Mouse (Mus musculus): ENCODE results near the gene Sgo2b. TPM values are rescaled to one million over a fixed set of nuclear protein-coding genes. Genes with fewer than 3 reads are reported as not detected.

Sgo2b gene
- total RNA-seq, 1 experiment = 2.5 TPM

DNA sequence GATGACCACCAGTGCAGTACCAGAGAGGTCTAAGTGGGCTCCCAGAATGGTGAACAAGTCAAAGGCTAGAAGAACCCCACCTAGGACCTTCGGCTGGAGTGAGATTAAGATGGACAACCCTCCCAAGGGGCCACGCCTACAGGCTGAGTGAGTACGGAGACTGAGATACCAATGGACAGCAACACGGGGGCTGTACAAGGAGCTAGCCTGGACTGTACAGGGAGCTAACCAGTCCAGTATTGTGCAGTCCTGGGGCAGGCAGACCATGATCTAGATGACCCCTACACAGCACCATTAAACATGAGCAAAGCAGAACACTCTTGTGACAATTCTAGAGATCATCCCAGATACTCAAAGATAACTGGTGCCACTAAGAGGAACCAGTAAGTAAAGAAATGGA lies 73.7 kb downstream of the Sgo2b start:
- DNase-seq (ENCODE audit: low read depth, low spot score) = no peak
- Histone ChIP-seq H3K4me3 (ENCODE audit: insufficient read depth in 1 of 2, low read depth in 1 of 2, low read length in 2 of 2, poor library complexity in 1 of 2, severe bottlenecking in 1 of 2) (no peak overlapping the region), H3K4me1 (ENCODE audit: control insufficient read depth in 2 of 2, insufficient read depth in 2 of 2, low read length in 2 of 2, poor library complexity in 1 of 2) (no peaks in the 10 kb centered on the region), H3K36me3 (ENCODE audit: control insufficient read depth, insufficient read depth, low read length, poor library complexity, severe bottlenecking) (no peaks in the 10 kb centered on the region), H3K9ac (ENCODE audit: insufficient read depth, low read depth, low read length, poor library complexity, severe bottlenecking) (no peak overlapping the region), H3K9me3 (ENCODE audit: control insufficient read depth, insufficient read depth, low read depth, low read length) (no peaks in the 10 kb centered on the region), H3K27ac (ENCODE audit: insufficient read depth, low read depth, low read length, poor library complexity, severe bottlenecking) (no peak overlapping the region)
- in situ Hi-C loops (cut with MboI; ENCODE audit: low sequenced_read_pairs in 2 of 2, unreplicated experiment in 2 of 2) = no loop called here
- TF ChIP-seq CHD2 (IDR thresholded peaks at IDR 0.05; ENCODE audit: low read depth, low read length) = no peak
- TF ChIP-seq HCFC1 (IDR thresholded peaks at IDR 0.05; ENCODE audit: borderline replicate concordance, insufficient read depth, low read length) = no peak
- no peak for TF ChIP-seq ZNF384 (IDR thresholded peaks at IDR 0.05; ENCODE audit: low read depth, low read length)
- TF ChIP-seq MAFK (IDR thresholded peaks at IDR 0.05; ENCODE audit: insufficient read depth, low read depth, low read length) = no peak
- no peak for TF ChIP-seq ZC3H11A (IDR thresholded peaks at IDR 0.05; ENCODE audit: borderline replicate concordance, low read depth, low read length)

GRCm38 (mm10) chr8:63877393-63877792 lies 74.7 kb downstream of the Sgo2b start:
- in situ Hi-C loops (cut with MboI; ENCODE audit: low sequenced_read_pairs in 2 of 2, unreplicated experiment in 2 of 2) = no loop called here
- Histone ChIP-seq H3K36me3 (ENCODE audit: control insufficient read depth, insufficient read depth, low read length, poor library complexity, severe bottlenecking) (no peaks in the 10 kb centered on the region), H3K4me3 (ENCODE audit: insufficient read depth in 1 of 2, low read depth in 1 of 2, low read length in 2 of 2, poor library complexity in 1 of 2, severe bottlenecking in 1 of 2) (no peak overlapping the region), H3K9ac (ENCODE audit: insufficient read depth, low read depth, low read length, poor library complexity, severe bottlenecking) (no peak overlapping the region), H3K9me3 (ENCODE audit: control insufficient read depth, insufficient read depth, low read depth, low read length) (no peaks in the 10 kb centered on the region), H3K4me1 (ENCODE audit: control insufficient read depth in 2 of 2, insufficient read depth in 2 of 2, low read length in 2 of 2, poor library complexity in 1 of 2) (no peaks in the 10 kb centered on the region), H3K27ac (ENCODE audit: insufficient read depth, low read depth, low read length, poor library complexity, severe bottlenecking) (no peak overlapping the region)
- TF ChIP-seq HCFC1 (IDR thresholded peaks at IDR 0.05; ENCODE audit: borderline replicate concordance, insufficient read depth, low read length) = no peak
- peak; percentile 98 for TF ChIP-seq ZC3H11A (IDR thresholded peaks at IDR 0.05; ENCODE audit: borderline replicate concordance, low read depth, low read length)
- DNase-seq (ENCODE audit: low read depth, low spot score) = peak; percentile 62

GRCm38 (mm10) chr8:63876949-63877348 lies 75.1 kb downstream of the Sgo2b start:
- no peak overlapping the region for H3K27ac ChIP-seq (ENCODE audit: insufficient read depth, low read depth, low read length, poor library complexity, severe bottlenecking)
- no peak for TF ChIP-seq MAFK (IDR thresholded peaks at IDR 0.05; ENCODE audit: insufficient read depth, low read depth, low read length)
- no peak for TF ChIP-seq ZNF384 (IDR thresholded peaks at IDR 0.05; ENCODE audit: low read depth, low read length)
- no peak for TF ChIP-seq CHD2 (IDR thresholded peaks at IDR 0.05; ENCODE audit: low read depth, low read length)
- no peak for TF ChIP-seq HCFC1 (IDR thresholded peaks at IDR 0.05; ENCODE audit: borderline replicate concordance, insufficient read depth, low read length)
- no peak for TF ChIP-seq ZC3H11A (IDR thresholded peaks at IDR 0.05; ENCODE audit: borderline replicate concordance, low read depth, low read length)
- no peak overlapping the region for H3K9ac ChIP-seq (ENCODE audit: insufficient read depth, low read depth, low read length, poor library complexity, severe bottlenecking)
- H3K4me1 ChIP-seq (ENCODE audit: control insufficient read depth in 2 of 2, insufficient read depth in 2 of 2, low read length in 2 of 2, poor library complexity in 1 of 2) = no peaks in the 10 kb centered on the region
- H3K4me3 ChIP-seq (ENCODE audit: insufficient read depth in 1 of 2, low read depth in 1 of 2, low read length in 2 of 2, poor library complexity in 1 of 2, severe bottlenecking in 1 of 2) = no peak overlapping the region
- H3K36me3 ChIP-seq (ENCODE audit: control insufficient read depth, insufficient read depth, low read length, poor library complexity, severe bottlenecking) = no peaks in the 10 kb centered on the region
- in situ Hi-C loops (cut with MboI; ENCODE audit: low sequenced_read_pairs in 2 of 2, unreplicated experiment in 2 of 2) = no loop called here
- no peak for DNase-seq (ENCODE audit: low read depth, low spot score)
- H3K9me3 ChIP-seq (ENCODE audit: control insufficient read depth, insufficient read depth, low read depth, low read length) = no peaks in the 10 kb centered on the region

All from ES-E14 (cell line).